Mouse (Mus musculus): ENCODE results near the gene Rps6kl1. TPM values are rescaled to one million over a fixed set of nuclear protein-coding genes. Genes with fewer than 3 reads are reported as not detected.

Rps6kl1 gene
- total and polyA plus RNA-seq, 3 experiments, result 0.21 to 0.86 (median 0.36) TPM

DNA sequence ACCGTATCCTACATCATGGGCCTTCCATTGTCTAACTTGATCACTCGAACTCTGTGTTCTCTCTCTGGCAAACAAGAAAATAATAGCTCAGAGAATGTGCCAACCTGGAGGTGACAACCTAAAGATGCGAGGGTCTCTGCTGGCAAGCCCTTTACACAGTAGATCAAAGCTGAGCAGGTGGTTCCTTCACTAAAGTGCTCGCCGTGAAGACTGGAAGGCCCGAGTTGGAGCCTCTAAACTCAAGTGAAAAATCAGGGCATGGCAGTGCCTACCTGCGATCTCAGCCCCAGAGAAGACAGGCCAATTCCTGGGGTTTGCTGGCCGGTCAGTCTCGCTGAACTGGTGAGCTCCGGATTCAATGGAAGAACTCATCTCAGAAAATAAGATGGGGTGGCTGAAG, 42.1 kb upstream of the Rps6kl1 start:
- Histone ChIP-seq H3K9me3 (replicated peaks; ENCODE audit: low read length) (no peaks in the 10 kb centered on the region), H3K4me1 (ENCODE audit: control insufficient read depth in 1 of 2, insufficient read depth in 2 of 2) (peaks cover 10 to 27% of the 10 kb centered on the region in 2 experiments), H3K9ac (ENCODE audit: insufficient read depth, low read depth) (no peak overlapping the region), H3K27me3 (replicated peaks) (no peaks in the 10 kb centered on the region), H3K4me2 (ENCODE audit: insufficient read depth, low read depth, poor library complexity, severe bottlenecking) (no peak overlapping the region), H3K27ac (ENCODE audit: insufficient read depth, low read depth) (no peak overlapping the region), H3K36me3 (replicated peaks in 1 of 2; ENCODE audit: control insufficient read depth in 1 of 2, insufficient read depth in 1 of 2, low read length in 1 of 2) (no peaks in the 10 kb centered on the region), H3K79me2 (replicated peaks; ENCODE audit: control insufficient read depth, extremely low read depth, insufficient read depth, poor library complexity, severe bottlenecking) (no peaks in the 10 kb centered on the region), H3K4me3 (replicated peaks in 1 of 3; ENCODE audit: low read depth in 2 of 3, low read length in 2 of 3, poor library complexity in 1 of 3) (no peak overlapping the region)
- no peak for DNase-seq (ENCODE audit: extremely low read depth)
- dilution Hi-C loops (cut with MboI; ENCODE audit: extremely low pct_ligation_motif_present, extremely low pct_unique_long_range_greater_than_20kb, low sequenced_read_pairs), result no loop called here
- in situ Hi-C loops (cut with MboI; ENCODE audit: low pct_ligation_motif_present, low pct_unique_long_range_greater_than_20kb, low sequenced_read_pairs), result no loop called here
- no peak for TF ChIP-seq MEF2A (IDR thresholded peaks at IDR 0.05; ENCODE audit: borderline replicate concordance, low read depth, low read length)
- TF ChIP-seq SIN3A (IDR thresholded peaks at IDR 0.05; ENCODE audit: low read length), result no peak
- no peak for TF ChIP-seq POLR2A (IDR thresholded peaks at IDR 0.05; ENCODE audit: low read depth, low read length)
- TF ChIP-seq RCOR1 (conservative IDR thresholded peaks at IDR 0.05; ENCODE audit: low read depth, low read length), result no peak
- no peak for TF ChIP-seq CHD2 (IDR thresholded peaks at IDR 0.05; ENCODE audit: low read length)
- TF ChIP-seq POLR2AphosphoS2 (IDR thresholded peaks at IDR 0.05; ENCODE audit: low read depth, low read length), result no peak
- no peak for TF ChIP-seq IRF4 (IDR thresholded peaks at IDR 0.05; ENCODE audit: low read depth, low read length)
- TF ChIP-seq MAFK (IDR thresholded peaks at IDR 0.05; ENCODE audit: insufficient replicate concordance, low read length), result no peak
- no peak for TF ChIP-seq ETS1 (conservative IDR thresholded peaks at IDR 0.05; ENCODE audit: low read depth, low read length)
- TF ChIP-seq KAT2A (IDR thresholded peaks at IDR 0.05; ENCODE audit: insufficient replicate concordance, low read length), result no peak
- no peak for TF ChIP-seq NRF1 (IDR thresholded peaks at IDR 0.05; ENCODE audit: low read depth, low read length)
- no peak for TF ChIP-seq MAX (IDR thresholded peaks at IDR 0.05; ENCODE audit: low read length)
- TF ChIP-seq TCF12 (IDR thresholded peaks at IDR 0.05; ENCODE audit: low read depth, low read length), result no peak
- TF ChIP-seq ZMIZ1 (IDR thresholded peaks at IDR 0.05; ENCODE audit: low read depth, low read length), result no peak
- TF ChIP-seq BHLHE40 (IDR thresholded peaks at IDR 0.05; ENCODE audit: low read depth, low read length), result no peak

DNA sequence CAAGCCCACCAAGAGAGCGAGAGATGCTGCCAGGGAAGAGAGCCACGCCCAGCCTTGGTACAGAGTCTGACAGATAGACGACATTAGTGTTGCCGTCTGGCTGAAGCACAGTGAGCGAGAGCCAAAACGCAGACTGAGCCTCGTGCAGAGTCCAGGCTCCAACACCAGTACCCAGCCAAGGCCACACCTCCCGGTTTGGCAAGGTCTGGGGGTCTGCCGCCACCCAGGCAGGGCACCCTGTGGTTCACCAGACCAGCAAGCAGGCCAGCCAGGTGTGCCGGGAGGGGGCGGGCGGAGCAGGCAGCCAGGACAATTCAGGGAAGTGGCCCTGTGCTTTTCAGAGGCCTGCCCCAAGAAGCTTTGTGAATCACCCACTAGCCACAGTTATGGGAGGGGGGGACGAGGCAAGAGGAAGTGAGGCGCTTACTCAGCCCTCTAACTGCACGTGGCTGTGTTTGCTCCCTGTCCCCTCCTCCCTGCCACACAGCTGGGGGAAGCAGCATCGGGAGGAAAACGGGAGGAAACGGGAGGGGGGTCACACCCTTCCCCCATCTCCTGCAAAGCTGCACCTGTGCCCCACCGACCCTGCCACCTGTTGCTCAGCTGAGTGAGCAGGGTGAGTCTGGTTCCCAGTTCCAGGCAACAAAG, 41.5 kb upstream of the Rps6kl1 start:
- dilution Hi-C loops (cut with MboI; ENCODE audit: extremely low pct_ligation_motif_present, extremely low pct_unique_long_range_greater_than_20kb, low sequenced_read_pairs) (no loop called here), in situ Hi-C loops (cut with MboI; ENCODE audit: low pct_ligation_motif_present, low pct_unique_long_range_greater_than_20kb, low sequenced_read_pairs) (no loop called here)
- no peaks in the 10 kb centered on the region for H3K79me2 ChIP-seq (replicated peaks; ENCODE audit: control insufficient read depth, extremely low read depth, insufficient read depth, poor library complexity, severe bottlenecking)
- no peaks in the 10 kb centered on the region for H3K36me3 ChIP-seq (replicated peaks in 1 of 2; ENCODE audit: control insufficient read depth in 1 of 2, insufficient read depth in 1 of 2, low read length in 1 of 2)
- no peak overlapping the region for H3K4me3 ChIP-seq (replicated peaks in 1 of 3; ENCODE audit: low read depth in 2 of 3, low read length in 2 of 3, poor library complexity in 1 of 3)
- no peak overlapping the region for H3K27ac ChIP-seq (ENCODE audit: insufficient read depth, low read depth)
- no peaks in the 10 kb centered on the region for H3K9me3 ChIP-seq (replicated peaks; ENCODE audit: low read length)
- no peak overlapping the region for H3K4me2 ChIP-seq (ENCODE audit: insufficient read depth, low read depth, poor library complexity, severe bottlenecking)
- H3K4me1 ChIP-seq (ENCODE audit: control insufficient read depth in 1 of 2, insufficient read depth in 2 of 2), result peaks cover 10 to 27% of the 10 kb centered on the region in 2 experiments
- peak; percentile 46 for DNase-seq (ENCODE audit: extremely low read depth)
- no peak overlapping the region for H3K9ac ChIP-seq (ENCODE audit: insufficient read depth, low read depth)
- H3K27me3 ChIP-seq (replicated peaks), result peaks cover 2% of the 10 kb centered on the region
- TF ChIP-seq ZMIZ1 (IDR thresholded peaks at IDR 0.05; ENCODE audit: low read depth, low read length), result no peak
- TF ChIP-seq MAZ (IDR thresholded peaks at IDR 0.05; ENCODE audit: low read depth, low read length), result no peak
- no peak for TF ChIP-seq USF2 (conservative IDR thresholded peaks at IDR 0.05; ENCODE audit: low read depth, low read length)
- TF ChIP-seq TCF12 (IDR thresholded peaks at IDR 0.05; ENCODE audit: low read depth, low read length), result 0 out of 2 replicates have a peak, but pooled peaks have one; percentile 32
- TF ChIP-seq ETS1 (conservative IDR thresholded peaks at IDR 0.05; ENCODE audit: low read depth, low read length), result peak; percentile 10; the same call in 1 of the 2 replicates
- no peak for TF ChIP-seq NELFE (IDR thresholded peaks at IDR 0.05; ENCODE audit: low read depth, low read length)
- TF ChIP-seq ZKSCAN1 (IDR thresholded peaks at IDR 0.05; ENCODE audit: borderline replicate concordance, low read depth, low read length), result no peak
- no peak for TF ChIP-seq SMC3 (IDR thresholded peaks at IDR 0.05; ENCODE audit: low read depth, low read length)
- TF ChIP-seq CTCF (conservative IDR thresholded peaks at IDR 0.05 in 1 of 2, IDR thresholded peaks at IDR 0.05 in 1 of 2; ENCODE audit: low read depth in 2 of 2, low read length in 2 of 2), result no peak
- TF ChIP-seq MAFK (IDR thresholded peaks at IDR 0.05; ENCODE audit: insufficient replicate concordance, low read length), result no peak
- TF ChIP-seq KAT2A (IDR thresholded peaks at IDR 0.05; ENCODE audit: insufficient replicate concordance, low read length), result no peak
- TF ChIP-seq RAD21 (IDR thresholded peaks at IDR 0.05; ENCODE audit: low read depth, low read length), result no peak
- TF ChIP-seq JUND (conservative IDR thresholded peaks at IDR 0.05; ENCODE audit: low read depth, low read length), result no peak
- no peak for TF ChIP-seq GABPA (IDR thresholded peaks at IDR 0.05; ENCODE audit: insufficient replicate concordance, low read depth, low read length)
- TF ChIP-seq HCFC1 (IDR thresholded peaks at IDR 0.05; ENCODE audit: low read depth, low read length), result no peak
- TF ChIP-seq UBTF (IDR thresholded peaks at IDR 0.05; ENCODE audit: low read depth, low read length), result no peak
- no peak for TF ChIP-seq ZNF384 (IDR thresholded peaks at IDR 0.05; ENCODE audit: low read depth, low read length)
- no peak for TF ChIP-seq E2F4 (IDR thresholded peaks at IDR 0.05; ENCODE audit: insufficient replicate concordance, low read depth, low read length)
- no peak for TF ChIP-seq RCOR1 (conservative IDR thresholded peaks at IDR 0.05; ENCODE audit: low read depth, low read length)
- TF ChIP-seq MYC (IDR thresholded peaks at IDR 0.05; ENCODE audit: low read depth, low read length), result no peak
- TF ChIP-seq TBP (conservative IDR thresholded peaks at IDR 0.05; ENCODE audit: low read depth, low read length), result no peak
- peak; percentile 75 for TF ChIP-seq BHLHE40 (IDR thresholded peaks at IDR 0.05; ENCODE audit: low read depth, low read length)
- no peak for TF ChIP-seq JUN (IDR thresholded peaks at IDR 0.05; ENCODE audit: insufficient read depth, low read depth, low read length)
